Mouse (Mus musculus) ES-E14 (cell line): ENCODE data around the gene Gatad2a. TPM values are rescaled to one million over a fixed set of nuclear protein-coding genes. Genes with fewer than 3 reads are reported as not detected.
A peak's percentile ranks its signal among the peaks of the same experiment; 100 is the strongest.

Source experiments
- DNase-seq: peaks from one replicate; pipeline ENCODE4 v3.0.0-alpha.2; 2013; ENCODE audit warnings: low read depth, low spot score
- H3K27ac ChIP-seq: 2 replicates; pipeline ENCODE4 v1.5.1; 2012; ENCODE audit warnings: low read depth, mild to moderate bottlenecking, low read length, moderate library complexity, mixed read lengths; ENCODE audit not compliant: poor library complexity, insufficient read depth, severe bottlenecking
- H3K36me3 ChIP-seq: 2 replicates; pipeline ENCODE4 v1.6.1; 2012; ENCODE audit warnings: mild to moderate bottlenecking, low read length, moderate library complexity, mixed read lengths; ENCODE audit not compliant: control insufficient read depth, poor library complexity, insufficient read depth, severe bottlenecking
- H3K4me1 ChIP-seq, 2 experiments: fragments of 150-350 bp in 1 of 2; sonication (generic) in 1 of 2; 2 replicates each; pipeline ENCODE4 v1.6.1; 2012; ENCODE audit warnings: low read length in 2 of 2, mild to moderate bottlenecking in 1 of 2, mixed read lengths in 1 of 2; ENCODE audit not compliant: control insufficient read depth in 2 of 2, insufficient read depth in 2 of 2, poor library complexity in 1 of 2
- H3K4me3 ChIP-seq, 2 experiments: fragments of 150-350 bp in 1 of 2; sonication (generic) in 1 of 2; 2 replicates each; pipeline ENCODE4 v1.5.1; 2012; ENCODE audit warnings: low read length in 2 of 2, low read depth in 1 of 2, mild to moderate bottlenecking in 1 of 2, mixed read lengths in 1 of 2; ENCODE audit not compliant: insufficient read depth in 1 of 2, poor library complexity in 1 of 2, severe bottlenecking in 1 of 2
- H3K9ac ChIP-seq: 2 replicates; pipeline ENCODE4 v1.6.1; 2012; ENCODE audit warnings: low read depth, mild to moderate bottlenecking, low read length, mixed read lengths; ENCODE audit not compliant: poor library complexity, insufficient read depth, severe bottlenecking
- H3K9me3 ChIP-seq: fragments of 150-350 bp; sonication (generic); 2 replicates; pipeline ENCODE4 v1.6.1; 2012; ENCODE audit warnings: low read depth, mild to moderate bottlenecking, low read length; ENCODE audit not compliant: control insufficient read depth, insufficient read depth
- CHD2 ChIP-seq: IDR thresholded peaks from 2 replicates; pipeline ENCODE4 v1.6.1; 2014; ENCODE audit warnings: mild to moderate bottlenecking, low read depth, low read length, inconsistent platforms
- HCFC1 ChIP-seq: IDR thresholded peaks from 2 replicates; pipeline ENCODE4 v1.6.1; 2012; ENCODE audit warnings: low read length, inconsistent platforms, borderline replicate concordance; ENCODE audit not compliant: insufficient read depth
- MAFK ChIP-seq: IDR thresholded peaks from 2 replicates; pipeline ENCODE4 v1.6.1; 2014; ENCODE audit warnings: mild to moderate bottlenecking, low read depth, low read length, inconsistent platforms; ENCODE audit not compliant: insufficient read depth
- ZC3H11A ChIP-seq: IDR thresholded peaks from 2 replicates; pipeline ENCODE4 v1.6.1; 2012; ENCODE audit warnings: low read depth, mild to moderate bottlenecking, inconsistent platforms, low read length, borderline replicate concordance
- ZNF384 ChIP-seq: IDR thresholded peaks from 2 replicates; pipeline ENCODE4 v1.6.1; 2012; ENCODE audit warnings: low read depth, low read length, inconsistent platforms
- in situ Hi-C, 2 experiments: fragments of 600-800 bp; cut with MboI; formaldehyde crosslinking; loops; one replicate each; pipeline ENCODE4 v1.15.1; 2025; ENCODE audit warnings: low sequenced_read_pairs in 2 of 2, inconsistent platforms in 1 of 2; ENCODE audit not compliant: unreplicated experiment in 2 of 2
- total RNA-seq: library from RNA; depleted of rRNA; stranded (reverse); fragments of 300-350 nt; gene quantifications from 2 replicates; pipeline ENCODE4 v1.2.3, GENCODE M21; 2012

The Gatad2a gene
- total RNA-seq, 1 experiment = 139 TPM

DNA sequence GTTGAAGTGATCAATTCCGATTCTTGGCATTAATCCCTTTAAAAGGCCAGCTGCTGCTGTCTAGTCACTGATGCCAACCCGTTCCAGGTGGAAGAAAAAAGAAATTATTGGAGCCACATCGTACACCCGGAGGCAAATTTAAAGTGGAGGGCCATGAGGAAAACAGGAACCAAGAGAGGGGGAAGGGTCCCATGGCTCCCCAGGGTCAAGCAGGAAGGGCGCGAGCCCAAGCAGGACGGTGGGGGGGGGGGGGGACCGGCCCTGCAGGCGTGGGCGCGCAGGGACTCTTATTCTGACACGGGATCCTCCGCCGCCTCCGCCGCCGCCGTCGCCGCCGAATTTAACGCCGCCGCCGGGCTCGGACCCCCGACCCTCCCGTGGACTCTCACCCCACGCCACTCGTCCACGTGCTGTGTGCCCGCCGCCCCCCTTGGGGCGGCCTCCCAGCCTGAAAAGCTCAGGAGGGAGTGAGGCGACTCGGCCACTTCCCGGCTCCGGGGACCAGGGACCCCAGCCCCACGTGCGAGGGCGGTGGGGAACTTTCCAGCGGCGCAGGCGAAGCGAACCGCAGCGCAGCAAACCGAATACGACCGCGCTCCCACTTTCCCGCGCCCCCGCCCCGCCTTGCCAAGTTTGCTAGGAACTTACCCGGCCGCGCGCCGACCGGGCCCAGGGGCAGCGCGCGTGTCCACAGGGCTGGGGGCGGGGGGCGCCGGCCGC lies 22.6 kb downstream of the Gatad2a start:
- H3K9me3 ChIP-seq = no peaks in the 10 kb centered on the region
- in situ Hi-C loops = no loop called here

DNA sequence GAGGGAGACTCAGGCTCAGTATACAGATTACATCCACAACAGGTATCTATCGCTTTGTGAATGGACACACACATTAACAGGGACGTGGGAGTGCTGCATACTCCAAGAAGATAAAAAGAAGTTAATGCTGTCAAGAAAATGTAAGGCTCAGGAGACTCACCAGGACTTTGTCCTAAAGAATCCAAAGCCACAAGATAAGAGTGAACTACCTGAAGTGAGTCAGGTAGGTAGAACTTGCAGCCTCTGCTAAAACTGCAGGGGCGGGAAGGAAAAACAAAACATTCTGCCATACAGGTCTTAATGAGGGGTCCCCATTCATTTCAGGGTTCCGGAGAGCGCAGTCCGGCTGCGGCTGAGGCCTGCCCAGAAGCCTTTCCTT lies 23.1 kb downstream of the Gatad2a start:
- no peak overlapping the region for H3K27ac ChIP-seq

More for the DNA sequence above, 22.6 kb downstream of the Gatad2a start:
- Histone ChIP-seq H3K4me3 (peak overlapping the region; percentile 99), H3K9ac (peak overlapping the region; percentile 99), H3K27ac (peak overlapping the region; percentile 92), H3K36me3 (peaks cover 4% of the 10 kb centered on the region; the same call in 1 of the 2 replicates), H3K4me1 (peaks cover 13 to 18% of the 10 kb centered on the region in 2 experiments)
- no peak for TF ChIP-seq HCFC1
- TF ChIP-seq ZNF384 = no peak
- TF ChIP-seq CHD2 = no peak
- no peak for TF ChIP-seq ZC3H11A
- TF ChIP-seq MAFK = no peak
- DNase-seq = no peak

DNA sequence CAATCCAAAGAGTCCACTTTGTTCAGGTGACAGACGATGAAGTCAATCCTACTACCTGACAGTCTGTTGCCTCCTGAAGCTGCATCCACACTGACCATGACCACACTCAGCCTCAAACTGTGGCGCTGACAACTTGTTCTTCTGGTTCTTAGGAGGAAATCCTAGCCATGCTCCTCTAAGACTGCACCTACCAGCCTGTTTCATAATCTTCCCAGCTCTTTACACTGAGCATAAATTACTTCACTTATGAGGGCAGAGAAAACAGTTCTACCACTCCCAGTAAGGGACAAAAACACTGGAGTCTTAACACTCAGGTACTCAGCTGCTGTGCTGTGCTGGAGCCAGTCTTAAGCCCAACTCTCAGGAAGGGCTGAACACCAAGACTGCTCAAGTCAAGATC lies 25.3 kb downstream of the Gatad2a start:
- no peak for TF ChIP-seq HCFC1
- TF ChIP-seq CHD2 = no peak
- no peak for TF ChIP-seq ZC3H11A
- TF ChIP-seq ZNF384 = no peak
- no peak for TF ChIP-seq MAFK
- H3K9me3 ChIP-seq = no peaks in the 10 kb centered on the region
- peaks cover 9% of the 10 kb centered on the region; the same call in 1 of the 2 replicates for H3K36me3 ChIP-seq
- in situ Hi-C loops = no loop called here
- H3K27ac ChIP-seq = no peak overlapping the region
- no peak for DNase-seq
- H3K4me3 ChIP-seq = no peak overlapping the region
- no peak overlapping the region for H3K9ac ChIP-seq
- peaks cover 10 to 17% of the 10 kb centered on the region in 2 experiments for H3K4me1 ChIP-seq

More for the DNA sequence above, 23.1 kb downstream of the Gatad2a start:
- Histone ChIP-seq H3K9ac (peak overlapping the region; percentile 99), H3K36me3 (peaks cover 6% of the 10 kb centered on the region; the same call in 1 of the 2 replicates), H3K4me1 (peaks cover 10 to 15% of the 10 kb centered on the region in 2 experiments), H3K4me3 (peak overlapping the region; percentile 99), H3K9me3 (no peaks in the 10 kb centered on the region)
- TF ChIP-seq ZC3H11A (no peak), HCFC1 (no peak), CHD2 (no peak), MAFK (no peak), ZNF384 (no peak)
- no peak for DNase-seq
- in situ Hi-C loops = no loop called here

DNA sequence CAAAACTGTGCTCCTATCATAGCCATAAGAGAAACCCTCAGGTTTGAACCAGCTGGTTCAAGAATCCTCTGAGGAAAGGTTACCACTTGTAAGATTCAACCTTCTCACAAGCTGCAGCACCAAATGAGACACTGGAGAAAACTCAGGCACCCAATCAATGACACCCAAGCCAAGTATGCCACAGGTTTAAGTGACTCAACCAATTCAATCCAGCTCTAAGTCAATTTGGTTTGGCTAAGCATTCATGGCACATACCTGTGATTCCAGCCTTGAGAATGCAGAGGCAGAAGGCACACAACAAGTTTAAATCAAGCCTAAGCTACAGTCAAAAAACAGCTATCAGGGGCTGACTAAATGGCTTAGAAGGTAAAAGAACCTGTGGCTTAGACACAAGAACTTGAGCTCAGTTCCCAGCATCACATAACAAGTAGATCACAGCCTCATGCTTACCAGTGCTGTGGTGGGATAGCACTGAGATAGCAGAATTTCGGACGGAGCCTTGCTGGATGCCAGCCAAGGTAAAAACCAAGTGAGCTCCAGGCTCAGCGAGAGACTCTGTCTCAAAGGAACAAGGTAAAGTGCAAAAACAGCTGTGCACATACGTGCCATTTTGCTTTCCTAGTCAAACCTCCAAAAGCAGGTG lies 28.8 kb downstream of the Gatad2a start:
- in situ Hi-C loops = no loop called here
- Histone ChIP-seq H3K36me3 (peaks cover 9% of the 10 kb centered on the region; the same call in 1 of the 2 replicates), H3K9ac (no peak overlapping the region), H3K4me1 (peaks cover 2 to 13% of the 10 kb centered on the region in 2 experiments), H3K27ac (no peak overlapping the region), H3K9me3 (no peaks in the 10 kb centered on the region), H3K4me3 (no peak overlapping the region)
- DNase-seq = no peak
- TF ChIP-seq MAFK = no peak
- no peak for TF ChIP-seq ZNF384
- TF ChIP-seq ZC3H11A = no peak
- TF ChIP-seq CHD2 = no peak
- no peak for TF ChIP-seq HCFC1
